In the genomic region with DNA sequence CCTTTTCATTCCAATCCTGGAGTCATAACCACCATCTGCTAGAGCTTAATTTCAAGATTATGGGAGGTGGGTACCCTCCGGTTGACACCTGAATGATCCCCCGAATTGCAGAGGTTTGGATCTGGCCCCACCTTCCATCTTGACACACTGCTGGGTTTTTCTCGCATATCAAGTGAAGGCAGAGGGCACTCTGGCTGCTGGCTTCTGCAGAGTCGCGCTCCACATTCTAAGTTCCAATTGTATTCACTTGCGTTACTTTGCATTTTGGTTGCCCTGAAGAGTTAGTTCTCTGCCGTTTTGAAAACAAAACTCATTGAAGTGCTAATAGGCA, we compare ENCODE assay signal across 8 mouse cellular contexts.
DNase-seq lines count a peak whose midpoint lies in the region; ATAC-seq and TF ChIP-seq lines count a peak whose summit lies in the region.

No protein-coding gene starts in this region.

- no peak for TF ChIP-seq POLR2A in cerebellum, adult 2 months (IDR thresholded peaks at IDR 0.05; ENCODE audit: borderline replicate concordance, insufficient read depth, low read length)

- no peaks in the 10 kb centered on the region for H3K36me3 ChIP-seq in megakaryocyte, embryonic 14.5 days (replicated peaks; ENCODE audit: low read length)
- H3K36me3 ChIP-seq in limb, embryonic 15.5 days: no peaks in the 10 kb centered on the region
- H3K36me3 ChIP-seq in stomach, embryonic 15.5 days: no peaks in the 10 kb centered on the region

- peak overlapping the region; percentile 59 for H3K4me3 ChIP-seq in cerebellum, adult 2 months (replicated peaks; ENCODE audit: insufficient read depth, low read depth, low read length)
- peak overlapping the region; percentile 90 for H3K4me3 ChIP-seq in megakaryocyte, embryonic 14.5 days (replicated peaks)
- H3K4me3 ChIP-seq in limb, embryonic 15.5 days: peak overlapping the region; percentile 49
- H3K4me3 ChIP-seq in stomach, embryonic 15.5 days (replicated peaks): peak overlapping the region; percentile 53

- H3K27ac ChIP-seq in cerebellum, adult 2 months (ENCODE audit: insufficient read depth, low read length): 0 out of 2 replicates have a peak overlapping the region, but pooled peaks have one; percentile 6
- H3K27ac ChIP-seq in limb, embryonic 15.5 days: peak overlapping the region; percentile 70
- H3K27ac ChIP-seq in stomach, embryonic 15.5 days: no peak overlapping the region

- 13% methylated on average over 7 of the region's 7 CpGs for WGBS in cerebellum, adult 2 months
- 17% methylated on average over 7 of the region's 7 CpGs for WGBS in limb, embryonic 15.5 days
- WGBS in stomach, embryonic 15.5 days: 19% methylated on average over 7 of the region's 7 CpGs

- TF ChIP-seq CTCF in cerebellum, adult 2 months (IDR thresholded peaks at IDR 0.05; ENCODE audit: borderline replicate concordance, insufficient read depth, low read depth, low read length): no peak

- no peak for ATAC-seq in megakaryocyte, adult 5-6 weeks (ENCODE audit: poor library complexity, severe bottlenecking)
- ATAC-seq in limb, embryonic 15.5 days (ENCODE audit: insufficient number of reproducible peaks, low FRiP score, low TSS enrichment, low read depth): no peak
- no peak for ATAC-seq in stomach, embryonic 15.5 days (ENCODE audit: insufficient read depth, low FRiP score, low read depth)

- H3K27me3 ChIP-seq in cerebellum, adult 2 months (ENCODE audit: control insufficient read depth, insufficient read depth, low read length): no peaks in the 10 kb centered on the region
- peaks cover 33% of the 10 kb centered on the region for H3K27me3 ChIP-seq in megakaryocyte, embryonic 14.5 days (replicated peaks)
- peaks cover 3% of the 10 kb centered on the region; the same call in 1 of the 2 replicates for H3K27me3 ChIP-seq in limb, embryonic 15.5 days
- no peaks in the 10 kb centered on the region for H3K27me3 ChIP-seq in stomach, embryonic 15.5 days (replicated peaks)

- peaks cover 16% of the 10 kb centered on the region for H3K9me3 ChIP-seq in megakaryocyte, embryonic 14.5 days
- H3K9me3 ChIP-seq in limb, embryonic 15.5 days: no peaks in the 10 kb centered on the region
- no peaks in the 10 kb centered on the region for H3K9me3 ChIP-seq in stomach, embryonic 15.5 days

- no peaks in the 10 kb centered on the region; the same call in 1 of the 2 replicates for H3K4me1 ChIP-seq in cerebellum, adult 2 months (ENCODE audit: control insufficient read depth, insufficient read depth, low read length)
- peaks cover 25% of the 10 kb centered on the region for H3K4me1 ChIP-seq in megakaryocyte, embryonic 14.5 days
- H3K4me1 ChIP-seq in limb, embryonic 15.5 days: peaks cover 18% of the 10 kb centered on the region
- peaks cover 8% of the 10 kb centered on the region for H3K4me1 ChIP-seq in stomach, embryonic 15.5 days

- peak overlapping the region; percentile 98 for H3K4me2 ChIP-seq in limb, embryonic 15.5 days
- H3K4me2 ChIP-seq in stomach, embryonic 15.5 days: peak overlapping the region; percentile 100

- H3K9ac ChIP-seq in limb, embryonic 15.5 days: no peak overlapping the region
- H3K9ac ChIP-seq in stomach, embryonic 15.5 days: peak overlapping the region; percentile 33

- DNase-seq in cerebellum, adult 2 months: no peak
- DNase-seq in cerebellum, adult 11-12 months: no peak
- DNase-seq in spleen, postnatal 36 days (ENCODE audit: low spot score in 2 of 2): no peak
- DNase-seq in urinary bladder, postnatal 10 days (ENCODE audit: low spot score): no peak
